ENCODE assay signal across 15 mouse cellular contexts in genomic region chr15:85783146-85783545, GRCm38 (mm10). TPM values are rescaled to one million over a fixed set of nuclear protein-coding genes. Genes with fewer than 3 reads are reported as not detected.
DNase-seq lines count a peak whose midpoint lies in the region; TF ChIP-seq lines count a peak whose summit lies in the region.
"Had no signal": no experiment of that assay in that cellular context is flagged by ENCODE, and none has a peak within 500 bp of the region (broad histone marks: within the 10 kb centered on the region; RNA-seq: fewer than 3 reads in every experiment).

No protein-coding gene starts in this region.

- no peak overlapping the region for H3K27ac ChIP-seq in kidney, adult 2 months (ENCODE audit: insufficient read depth, low read depth, low read length)
- H3K27ac ChIP-seq: embryonic facial prominence, embryonic 15.5 days; forebrain, embryonic 15.5 days; hindbrain, embryonic 15.5 days; midbrain, embryonic 15.5 days; neural tube, embryonic 12.5 days had no signal

- 75% methylated on average over 4 of the region's 4 CpGs for WGBS in kidney, adult 2 months

- H3K27me3 ChIP-seq in kidney, adult 2 months (replicated peaks; ENCODE audit: control insufficient read depth, insufficient read depth, low read length) = no peaks in the 10 kb centered on the region
- H3K27me3 ChIP-seq: embryonic facial prominence, embryonic 15.5 days; forebrain, embryonic 15.5 days; hindbrain, embryonic 15.5 days; midbrain, embryonic 15.5 days; neural tube, embryonic 12.5 days had no signal

- TF ChIP-seq POLR2A in kidney, adult 2 months (IDR thresholded peaks at IDR 0.05; ENCODE audit: low read depth, low read length) = no peak

- TF ChIP-seq CTCF in kidney, adult 2 months (conservative IDR thresholded peaks at IDR 0.05; ENCODE audit: insufficient read depth, insufficient read length, low read depth, low read length) = peak; percentile 32

- peaks cover under 1% of the 10 kb centered on the region; the same call in 1 of the 2 replicates for H3K4me1 ChIP-seq in kidney, adult 2 months (ENCODE audit: control insufficient read depth, insufficient read depth, low read length)
- H3K4me1 ChIP-seq: embryonic facial prominence, embryonic 15.5 days; forebrain, embryonic 15.5 days; hindbrain, embryonic 15.5 days; midbrain, embryonic 15.5 days; neural tube, embryonic 12.5 days had no signal

- H3K36me3 ChIP-seq in kidney, adult 2 months (ENCODE audit: control insufficient read depth, insufficient read depth, low read length) = no peaks in the 10 kb centered on the region; the same call in 1 of the 2 replicates
- H3K36me3 ChIP-seq: embryonic facial prominence, embryonic 15.5 days; forebrain, embryonic 15.5 days; hindbrain, embryonic 15.5 days; midbrain, embryonic 15.5 days; neural tube, embryonic 12.5 days had no signal

- no peak overlapping the region for H3K4me3 ChIP-seq in kidney, adult 2 months (ENCODE audit: insufficient read depth, low read depth, low read length)
- H3K4me3 ChIP-seq: embryonic facial prominence, embryonic 15.5 days; forebrain, embryonic 15.5 days; hindbrain, embryonic 15.5 days; midbrain, embryonic 15.5 days; neural tube, embryonic 12.5 days had no signal

- DNase-seq in kidney, adult 2 months = no peak
- no peak for DNase-seq in kidney, postnatal 4 days
- peak; percentile 11 for DNase-seq in lung, postnatal 36 days
- DNase-seq in lung, adult 18-20 months = no peak
- DNase-seq in R1 (ENCODE audit: low read depth, low spot score) = peak; percentile 59
- DNase-seq in neural tube, embryonic 10.5 days (ENCODE audit: extremely low spot score, low spot score) = no peak
- DNase-seq in urinary bladder, postnatal 10 days (ENCODE audit: low spot score) = no peak
- DNase-seq: adrenal gland, postnatal 10 days; cerebellum, adult 9-10 months; kidney, adult 8-10 months had no signal

RNA-seq across cellular contexts. Expression of gene Cdpf1, which starts 28.4 kb away (rescaled TPM):
- polyA plus RNA-seq in kidney, adult 2 months (2012; rRNA removed) = 51.4 and 60.7 TPM in 2 replicates

RNA-seq across cellular contexts. Expression of gene Pkdrej, which starts 38.4 kb away (rescaled TPM):
- polyA plus RNA-seq in kidney, adult 2 months (2012; rRNA removed) = 0.05 TPM in 2 replicates

RNA-seq across cellular contexts. Expression of gene Ppara, which starts 48.4 kb away (rescaled TPM):
- 31.3 and 32.5 TPM in 2 replicates for polyA plus RNA-seq in kidney, adult 2 months (2012; rRNA removed)

RNA-seq across cellular contexts. Expression of gene Ttc38, which starts 49.0 kb away (rescaled TPM):
- 17.1 and 19.3 TPM in 2 replicates for polyA plus RNA-seq in kidney, adult 2 months (2012; rRNA removed)

Comparison
In these comparisons a context has a peak if more than half of its experiments do, and no peak if none do; other contexts are left out.
1. DNase-seq: peak in lung, postnatal 36 days (single experiment) and R1 (single experiment); none in kidney, adult 2 months (single experiment), kidney, postnatal 4 days (0 of 2), lung, adult 18-20 months (0 of 2), neural tube, embryonic 10.5 days (single experiment) and urinary bladder, postnatal 10 days (single experiment).